8 mouse cellular contexts compared by ENCODE assay signal in genomic region chr19:46356701-46357138, GRCm38 (mm10). TPM values are rescaled to one million over a fixed set of nuclear protein-coding genes. Genes with fewer than 3 reads are reported as not detected.
DNase-seq lines count a peak whose midpoint lies in the region; ATAC-seq and TF ChIP-seq lines count a peak whose summit lies in the region.

No protein-coding gene starts in this region.

- intact Hi-C loops in gastrocnemius, adult 2 months (cut with DNase I), result loop anchor here (2.0 kb wide), 1 partner anchor 18 kb away; the partner anchor contains the start of gene Cuedc2

- no peak for TF ChIP-seq CTCF in gastrocnemius, adult 2 months (IDR thresholded peaks at IDR 0.05)

- DNase-seq in ZHBTc4 (ENCODE audit: low read depth, low spot score), result peak; percentile 96
- DNase-seq in gastrocnemius, adult 2 months, result peak; percentile 90
- DNase-seq in hindlimb bud, embryonic 11.5 days (ENCODE audit: extremely low spot score, low read depth, low spot score), result peak; percentile 39
- peak; percentile 76 to 92 for DNase-seq in left cerebral cortex, adult 8-10 months (ENCODE audit: low spot score in 2 of 2)
- peak; percentile 91 to 92 for DNase-seq in right cerebral cortex, adult 2 months (ENCODE audit: low spot score in 2 of 2)
- DNase-seq in urinary bladder, postnatal 10 days (ENCODE audit: low spot score), result peak; percentile 42

- H3K27ac ChIP-seq in gastrocnemius, adult 2 months, result peak overlapping the region; percentile 66

- peak overlapping the region; percentile 77 for H3K4me3 ChIP-seq in gastrocnemius, adult 2 months

- peak; percentile 80 for ATAC-seq in common myeloid progenitor, adult 5-6 weeks (replicated peaks; ENCODE audit: low read depth, poor library complexity, severe bottlenecking)
- peak; percentile 96 for ATAC-seq in megakaryocyte, adult 5-6 weeks (ENCODE audit: poor library complexity, severe bottlenecking)

RNA-seq across cellular contexts. Expression of gene 2310034G01Rik, which starts 6.6 kb away (rescaled TPM):
- total RNA-seq in common myeloid progenitor, adult 5-6 weeks (2017), result 1.5 and 2.5 TPM in 2 replicates
- total RNA-seq in gastrocnemius, adult 2 months (2021), result under 1 TPM; 0.17 to 0.18 TPM
- total RNA-seq in left cerebral cortex, adult 8-10 months (2022), result 1 to 10 TPM in 3 of 4 experiments, under 1 TPM in 1; 0.36 to 1.5 (median 1.0) TPM
- 0.18 TPM in 1 of 2 replicates, not detected in the other for total RNA-seq in megakaryocyte, adult 5-6 weeks (2015)
- 0.48 and 0.53 TPM in 2 replicates for total RNA-seq in megakaryocyte, adult 5-6 weeks (2017)

RNA-seq across cellular contexts. Expression of gene Mfsd13a, which starts 15.8 kb away (rescaled TPM):
- total RNA-seq in common myeloid progenitor, adult 5-6 weeks (2017), result 11.5 and 13.6 TPM in 2 replicates
- total RNA-seq in gastrocnemius, adult 2 months (2021), result 1 to 10 TPM in 1 of 2 experiments, under 1 TPM in 1; 0.82 to 1.2 TPM
- 10 to 100 TPM; 28.9 to 29.9 (median 29.5) TPM for total RNA-seq in left cerebral cortex, adult 8-10 months (2022)
- 17.2 and 18.1 TPM in 2 replicates for total RNA-seq in megakaryocyte, adult 5-6 weeks (2015)
- total RNA-seq in megakaryocyte, adult 5-6 weeks (2017), result 8.1 and 11.7 TPM in 2 replicates

RNA-seq across cellular contexts. Expression of gene Cuedc2, which starts 18.2 kb away (rescaled TPM):
- 143 and 149 TPM in 2 replicates for total RNA-seq in common myeloid progenitor, adult 5-6 weeks (2017)
- total RNA-seq in gastrocnemius, adult 2 months (2021), result 10 to 100 TPM; 58.2 to 67.6 TPM
- 100 to 1,000 TPM; 187 to 201 (median 192) TPM for total RNA-seq in left cerebral cortex, adult 8-10 months (2022)
- total RNA-seq in megakaryocyte, adult 5-6 weeks (2015), result 31.3 and 33.1 TPM in 2 replicates
- 108 and 114 TPM in 2 replicates for total RNA-seq in megakaryocyte, adult 5-6 weeks (2017)

RNA-seq across cellular contexts. Expression of gene Fbxl15, which starts 28.7 kb away (rescaled TPM):
- 3.3 and 4.3 TPM in 2 replicates for total RNA-seq in common myeloid progenitor, adult 5-6 weeks (2017)
- total RNA-seq in gastrocnemius, adult 2 months (2021), result 1 to 10 TPM; 2.9 to 3.8 TPM
- 10 to 100 TPM; 23.7 to 27.6 (median 25.1) TPM for total RNA-seq in left cerebral cortex, adult 8-10 months (2022)
- 1.9 and 2.1 TPM in 2 replicates for total RNA-seq in megakaryocyte, adult 5-6 weeks (2015)
- 1.3 and 1.8 TPM in 2 replicates for total RNA-seq in megakaryocyte, adult 5-6 weeks (2017)

RNA-seq across cellular contexts. Expression of gene Psd, which starts 29.8 kb away (rescaled TPM):
- 0.69 TPM in 1 of 2 replicates, not detected in the other for total RNA-seq in common myeloid progenitor, adult 5-6 weeks (2017)
- under 1 TPM; 0.14 to 0.36 TPM for total RNA-seq in gastrocnemius, adult 2 months (2021)
- 100 to 1,000 TPM; 550 to 592 (median 567) TPM for total RNA-seq in left cerebral cortex, adult 8-10 months (2022)
- total RNA-seq in megakaryocyte, adult 5-6 weeks (2015), result 0.11 and 0.36 TPM in 2 replicates
- total RNA-seq in megakaryocyte, adult 5-6 weeks (2017), result not detected in 2 replicates

Comparison
In these comparisons a context has a peak if more than half of its experiments do, and no peak if none do; other contexts are left out.
1. Peak in every context shown above with its lines: DNase-seq, ATAC-seq, H3K4me3 ChIP-seq and H3K27ac ChIP-seq.
2. DNase-seq: peak in every context shown above with its lines; median percentile 96 in ZHBTc4; 92 in right cerebral cortex, adult 2 months; 90 in gastrocnemius, adult 2 months; 84 in left cerebral cortex, adult 8-10 months; 42 in urinary bladder, postnatal 10 days; 39 in hindlimb bud, embryonic 11.5 days.